Mouse (Mus musculus) spleen, adult 12 weeks (tissue): ENCODE results near the gene Pou2f3.
A peak's percentile ranks its signal among the peaks of the same experiment; 100 is the strongest.

ENCODE experiments used
- DNase-seq: peaks from one replicate; pipeline ENCODE4 v3.0.0; 2022; ENCODE audit warnings: low spot score

Gene Pou2f3

DNA sequence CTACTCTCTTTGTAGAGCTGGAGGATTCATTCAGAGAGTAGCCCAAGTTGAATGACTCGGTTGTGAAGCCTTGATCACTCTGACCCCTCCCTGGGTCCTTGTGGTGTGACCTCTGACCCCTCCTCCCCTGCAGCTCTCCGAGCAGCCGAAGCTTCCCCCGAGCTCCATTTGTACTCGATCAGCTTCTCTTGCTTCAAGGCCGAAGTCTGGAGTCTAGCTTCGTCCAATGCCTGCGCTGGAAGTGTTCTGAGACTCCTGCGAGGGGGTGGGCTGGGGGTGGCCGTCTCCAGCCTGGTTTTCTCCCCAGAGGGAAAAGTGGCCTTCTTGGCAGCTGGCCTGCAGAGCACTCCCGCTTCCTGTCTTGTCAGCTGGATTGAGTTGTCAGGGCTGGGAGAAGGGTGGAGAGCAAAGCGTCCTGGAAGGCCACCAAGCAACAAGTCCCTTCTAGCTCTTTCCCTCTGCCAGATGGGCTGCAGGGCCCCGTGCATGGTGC, at the start of gene Pou2f3:
Gene Pou2f3, minus strand, starts transcription at position 180 of the 493 bp plus-strand sequence.
- DNase-seq, result no peak

- DNase-seq, result no peak
Measured at GRCm38 (mm10) chr9:43253271-43253681, 43.1 kb upstream of the Pou2f3 start.

DNA sequence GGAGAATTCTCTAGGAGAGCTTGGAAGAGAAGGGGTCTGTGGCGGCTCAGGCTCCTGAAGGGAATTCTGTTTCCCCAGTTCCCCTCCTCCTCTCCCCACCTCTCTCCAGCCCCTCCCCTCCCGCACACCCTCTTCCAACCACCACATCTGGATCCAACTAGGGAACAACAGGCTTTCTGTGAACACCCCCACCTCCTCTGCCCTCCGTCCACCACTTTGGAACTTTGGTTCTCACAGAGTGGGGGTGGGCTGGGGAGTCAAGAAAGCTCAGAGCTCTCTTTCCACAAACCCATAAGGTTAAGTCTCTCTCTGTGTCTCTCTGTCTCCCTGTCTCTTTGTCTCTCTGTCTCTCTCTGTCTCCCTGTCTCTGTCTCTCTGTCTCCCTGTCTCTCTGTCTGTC, 42.6 kb upstream of the Pou2f3 start:
- no peak for DNase-seq

DNA sequence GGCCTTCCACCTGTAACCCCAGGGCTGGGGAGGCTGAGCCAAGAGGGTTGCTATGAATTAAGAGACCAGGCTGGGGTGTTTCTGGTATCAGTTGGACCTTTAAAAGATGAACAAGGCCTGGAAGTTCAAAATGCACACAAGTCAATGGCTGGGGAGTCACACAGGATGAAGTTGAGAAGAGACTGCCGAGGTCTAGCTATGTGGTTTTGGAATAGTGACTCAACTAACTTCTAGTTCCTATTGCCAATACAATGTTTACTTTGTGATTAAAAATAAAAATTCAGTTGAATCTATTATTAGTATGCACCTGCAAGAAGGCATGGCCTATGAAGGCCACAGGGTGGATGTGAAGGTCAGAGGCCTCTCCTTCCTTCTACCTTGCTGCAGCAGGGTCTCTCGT, 41.6 kb upstream of the Pou2f3 start:
- no peak for DNase-seq

- no peak for DNase-seq
Measured at GRCm38 (mm10) chr9:43246738-43247180, 36.6 kb upstream of the Pou2f3 start.

DNA sequence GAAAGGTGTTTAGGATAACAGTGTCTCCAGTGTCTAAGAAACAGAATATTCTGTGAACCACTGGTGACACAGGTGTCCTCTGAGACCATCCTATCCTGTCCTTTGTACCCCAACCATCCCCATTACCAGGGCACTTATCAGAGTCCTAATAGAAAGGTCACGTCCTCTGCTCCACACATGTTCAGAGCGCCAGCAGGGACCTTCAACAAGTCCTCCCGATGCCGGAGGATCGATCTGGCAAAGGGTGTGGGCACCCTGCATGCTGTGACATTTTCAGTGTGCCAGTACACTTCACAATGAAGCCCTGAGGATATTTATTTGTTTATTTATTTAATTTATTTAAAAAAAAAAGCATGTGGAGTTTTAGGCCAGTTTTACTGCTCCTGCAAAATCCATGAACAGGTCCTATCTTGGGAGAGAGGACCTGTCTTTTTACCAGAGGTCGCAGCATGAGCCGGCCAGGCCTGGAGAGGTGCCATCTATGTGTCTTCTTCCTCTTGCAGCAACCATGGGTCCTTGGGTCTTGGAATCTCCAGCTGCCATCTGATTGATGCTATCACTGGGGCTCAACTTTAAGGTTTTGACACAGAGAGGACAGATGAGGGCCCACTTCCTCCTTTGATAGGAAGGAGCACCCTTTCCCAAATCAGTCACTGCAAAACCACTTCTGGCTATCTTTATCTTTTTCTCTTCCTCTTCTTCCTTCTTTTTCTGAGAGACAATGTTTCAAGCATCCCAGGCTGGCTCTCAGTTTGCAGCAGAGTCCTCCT, 35.8 kb upstream of the Pou2f3 start:
- no peak for DNase-seq

- no peak for DNase-seq
Measured at GRCm38 (mm10) chr9:43242432-43242831, 32.3 kb upstream of the Pou2f3 start.

DNA sequence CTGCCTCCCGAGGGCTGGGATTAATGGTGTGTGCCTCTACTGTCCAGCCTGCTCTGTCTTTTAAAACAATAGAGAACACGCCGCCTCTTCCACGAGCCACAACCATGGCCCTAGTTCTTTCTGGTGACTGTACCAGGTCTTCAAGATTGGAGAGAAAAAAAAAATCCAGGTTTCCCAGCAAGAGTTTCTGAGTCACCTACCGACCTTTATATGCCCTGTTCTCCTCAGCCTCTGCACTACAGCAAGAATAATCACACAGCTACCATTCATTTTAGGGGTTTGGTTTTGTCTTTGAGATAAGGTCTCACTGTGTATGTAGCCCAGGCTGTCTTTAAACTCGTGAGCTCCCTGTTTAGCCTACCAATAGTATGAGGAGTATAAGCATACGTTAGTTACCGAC, 31.8 kb upstream of the Pou2f3 start:
- DNase-seq, result no peak

GRCm38 (mm10) chr9:43241291-43241690, 31.1 kb upstream of the Pou2f3 start:
- DNase-seq, result no peak

DNA sequence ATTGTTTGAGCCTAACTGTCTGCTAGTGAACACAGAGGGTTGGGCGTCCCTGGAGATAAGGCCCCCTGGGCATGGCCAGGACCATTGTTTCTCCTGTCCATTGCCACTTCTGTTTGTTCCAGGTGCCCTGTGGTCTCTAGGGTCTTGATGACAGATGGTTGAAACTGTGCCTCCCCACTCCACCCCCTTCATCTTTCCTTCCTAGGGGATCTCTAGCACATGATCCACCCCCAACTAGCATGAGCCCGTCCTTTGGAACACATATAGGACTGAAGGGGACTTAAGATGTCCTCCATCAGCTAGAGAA, 30.4 kb upstream of the Pou2f3 start:
- DNase-seq, result no peak

GRCm38 (mm10) chr9:43239712-43240593, 29.8 kb upstream of the Pou2f3 start, which contains the start of gene Oaf:
Gene Oaf (minus strand): TSS chr9:43239911.
- DNase-seq, result peak; percentile 54

GRCm38 (mm10) chr9:43238631-43239545, 28.7 kb upstream of the Pou2f3 start:
- peak; percentile 36 for DNase-seq

- no peak for DNase-seq
Measured at GRCm38 (mm10) chr9:43238167-43238566, 28.0 kb upstream of the Pou2f3 start.

DNA sequence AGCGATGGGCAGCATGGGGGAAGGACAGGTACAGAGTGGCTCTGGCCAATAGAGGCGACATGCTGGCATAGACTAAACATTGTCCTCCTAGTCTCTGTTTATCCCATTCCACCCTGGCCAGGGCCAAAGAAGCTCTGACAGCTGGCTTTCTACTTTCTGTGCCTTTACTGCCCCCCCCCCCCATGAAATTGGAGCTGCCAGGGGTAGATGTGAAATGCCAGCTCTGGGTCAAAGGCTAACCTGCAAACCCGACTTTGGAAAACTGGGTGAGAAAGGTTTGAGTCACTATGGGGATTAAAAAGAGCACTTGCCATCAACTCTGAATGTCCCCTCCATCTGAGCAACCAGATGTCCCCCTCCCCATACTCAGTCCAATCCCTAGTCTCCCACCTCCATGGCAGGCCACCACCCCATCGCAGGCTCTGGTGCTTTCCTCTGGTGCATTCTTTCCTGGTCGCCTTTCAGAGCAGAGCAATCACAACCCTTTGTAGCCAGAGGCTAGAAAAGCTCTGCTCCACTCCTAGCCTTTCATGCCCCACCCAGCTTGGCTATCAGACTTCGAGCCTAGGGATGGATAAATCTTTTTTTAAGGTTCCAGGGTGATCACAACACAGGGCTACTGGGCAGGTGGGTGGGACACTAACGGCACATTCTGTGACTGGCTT, 27.1 kb upstream of the Pou2f3 start:
- DNase-seq, result no peak

DNA sequence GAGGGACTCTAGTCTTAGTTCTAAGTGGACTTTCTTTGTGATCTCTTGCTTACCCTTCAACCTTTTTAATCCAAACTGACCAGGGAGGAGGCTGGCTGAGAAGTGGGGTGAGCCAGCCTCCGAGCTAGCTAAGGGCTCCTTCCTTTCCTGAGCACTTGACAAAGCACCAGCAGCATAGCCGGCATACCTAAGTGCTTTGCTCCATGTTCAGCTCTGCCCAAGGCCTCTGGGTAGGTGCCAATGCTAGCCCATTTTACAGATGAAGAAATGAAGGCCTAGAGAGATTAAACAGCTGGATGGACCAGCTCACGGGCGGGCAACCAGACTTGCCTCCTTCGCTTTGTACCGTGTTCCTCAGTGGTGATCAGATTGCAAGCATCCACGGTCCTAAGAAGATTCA, 26.4 kb upstream of the Pou2f3 start:
- DNase-seq, result no peak

- DNase-seq, result no peak
Measured at GRCm38 (mm10) chr9:43236106-43236505, 25.9 kb upstream of the Pou2f3 start.

GRCm38 (mm10) chr9:43235336-43235735, 25.2 kb upstream of the Pou2f3 start:
- no peak for DNase-seq

GRCm38 (mm10) chr9:43234496-43234895, 24.3 kb upstream of the Pou2f3 start:
- DNase-seq, result peak; percentile 45

GRCm38 (mm10) chr9:43233515-43233914, 23.3 kb upstream of the Pou2f3 start:
- DNase-seq, result no peak

DNA sequence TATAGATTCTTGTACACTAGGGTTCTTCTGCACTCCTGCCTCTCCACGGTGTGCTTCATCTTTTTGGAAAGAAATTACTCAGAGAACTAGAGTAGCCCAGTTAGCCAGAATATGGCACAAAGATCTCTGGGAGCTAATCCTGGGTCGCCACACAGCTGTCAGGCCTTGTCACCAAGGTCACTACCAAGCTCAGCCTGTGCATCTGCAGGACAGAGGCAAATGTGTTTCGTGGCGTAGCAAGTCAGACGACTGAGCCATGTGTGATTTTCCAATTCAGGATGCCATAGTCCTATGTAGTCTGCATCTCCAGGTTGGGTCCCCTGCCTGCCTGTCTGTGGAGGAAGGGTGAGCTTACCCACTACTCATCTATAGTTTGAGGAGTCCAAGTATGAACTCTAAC, 22.9 kb upstream of the Pou2f3 start:
- no peak for DNase-seq

GRCm38 (mm10) chr9:43232286-43232685, 22.1 kb upstream of the Pou2f3 start:
- DNase-seq, result no peak
